8 mouse cellular contexts compared by ENCODE assay signal in the genomic region with DNA sequence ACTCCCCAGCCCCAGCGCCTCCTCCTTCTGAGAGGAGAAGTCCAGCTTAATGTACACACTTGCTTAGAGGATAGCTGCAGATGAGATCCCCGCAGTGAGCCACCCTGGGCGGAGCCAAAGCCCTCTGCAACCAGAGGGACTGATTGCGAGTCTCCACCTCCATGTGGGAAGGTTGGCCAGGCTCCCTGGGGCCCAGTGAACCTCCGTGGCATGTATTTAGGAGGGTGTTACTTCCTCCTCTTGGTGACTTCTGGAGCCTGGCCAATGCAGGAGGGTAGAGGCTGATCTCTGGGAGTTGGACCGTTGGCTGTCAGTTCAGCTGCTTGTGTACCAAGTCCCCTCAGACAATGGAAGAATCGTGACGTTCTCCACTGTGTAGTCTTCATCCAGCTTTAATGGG.
DNase-seq lines count a peak whose midpoint lies in the region; ATAC-seq and TF ChIP-seq lines count a peak whose summit lies in the region.

No protein-coding gene starts in this region.

- peak overlapping the region; percentile 53; the same call in 1 of the 2 replicates for H3K27ac ChIP-seq in hindbrain, embryonic 10.5 days
- H3K27ac ChIP-seq in hindbrain, embryonic 12.5 days: no peak overlapping the region
- H3K27ac ChIP-seq in kidney, postnatal 0 days: no peak overlapping the region
- H3K27ac ChIP-seq in cerebellum, adult 2 months (ENCODE audit: insufficient read depth, low read length): no peak overlapping the region

- no peak for ATAC-seq in hindbrain, embryonic 12.5 days (ENCODE audit: low FRiP score)
- ATAC-seq in common myeloid progenitor, adult 5-6 weeks (replicated peaks; ENCODE audit: low read depth, poor library complexity, severe bottlenecking): peak; percentile 85
- ATAC-seq in kidney, postnatal 0 days (replicated peaks; ENCODE audit: low FRiP score, low read depth): 0 out of 2 replicates have a peak, but pooled peaks have one; percentile 8

- peaks cover 45% of the 10 kb centered on the region for H3K36me3 ChIP-seq in hindbrain, embryonic 10.5 days
- peaks cover 4% of the 10 kb centered on the region; the same call in 1 of the 2 replicates for H3K36me3 ChIP-seq in hindbrain, embryonic 12.5 days
- no peaks in the 10 kb centered on the region for H3K36me3 ChIP-seq in kidney, postnatal 0 days (ENCODE audit: insufficient read depth, low read length)
- peaks cover 81% of the 10 kb centered on the region for H3K36me3 ChIP-seq in megakaryocyte, embryonic 14.5 days (replicated peaks; ENCODE audit: low read length)

- DNase-seq in hindbrain, embryonic 10.5 days (ENCODE audit: low spot score): no peak
- DNase-seq in kidney, postnatal 0 days (ENCODE audit: low spot score): no peak
- no peak for DNase-seq in thymus, postnatal 10 days (ENCODE audit: low spot score in 2 of 2)
- DNase-seq in gastrocnemius, adult 8-10 months (ENCODE audit: low spot score in 2 of 2): no peak
- DNase-seq in cerebellum, adult 2 months: no peak

- H3K9me3 ChIP-seq in hindbrain, embryonic 10.5 days: no peaks in the 10 kb centered on the region
- no peaks in the 10 kb centered on the region for H3K9me3 ChIP-seq in hindbrain, embryonic 12.5 days (replicated peaks)
- H3K9me3 ChIP-seq in kidney, postnatal 0 days (replicated peaks; ENCODE audit: low read length): no peaks in the 10 kb centered on the region
- H3K9me3 ChIP-seq in megakaryocyte, embryonic 14.5 days: no peaks in the 10 kb centered on the region

- 75% methylated on average over 8 of the region's 8 CpGs for WGBS in hindbrain, embryonic 10.5 days
- 69% methylated on average over 8 of the region's 8 CpGs for WGBS in hindbrain, embryonic 12.5 days
- 44% methylated on average over 8 of the region's 8 CpGs for WGBS in kidney, postnatal 0 days
- WGBS in cerebellum, adult 2 months: 54% methylated on average over 8 of the region's 8 CpGs

- no peak for TF ChIP-seq POLR2A in cerebellum, adult 2 months (IDR thresholded peaks at IDR 0.05; ENCODE audit: borderline replicate concordance, insufficient read depth, low read length)

- no peak overlapping the region for H3K4me3 ChIP-seq in hindbrain, embryonic 10.5 days
- no peak overlapping the region for H3K4me3 ChIP-seq in hindbrain, embryonic 12.5 days
- no peak overlapping the region for H3K4me3 ChIP-seq in kidney, postnatal 0 days (replicated peaks; ENCODE audit: low read depth, low read length)
- H3K4me3 ChIP-seq in megakaryocyte, embryonic 14.5 days (replicated peaks): peak overlapping the region; percentile 82
- no peak overlapping the region for H3K4me3 ChIP-seq in cerebellum, adult 2 months (replicated peaks; ENCODE audit: insufficient read depth, low read depth, low read length)

- no peak overlapping the region for H3K4me2 ChIP-seq in hindbrain, embryonic 12.5 days (replicated peaks)
- no peak overlapping the region for H3K4me2 ChIP-seq in kidney, postnatal 0 days (ENCODE audit: low read length)

- H3K27me3 ChIP-seq in hindbrain, embryonic 10.5 days (ENCODE audit: insufficient read depth, poor library complexity, severe bottlenecking): no peaks in the 10 kb centered on the region
- no peaks in the 10 kb centered on the region for H3K27me3 ChIP-seq in hindbrain, embryonic 12.5 days
- H3K27me3 ChIP-seq in kidney, postnatal 0 days (ENCODE audit: insufficient read depth, low read length): no peaks in the 10 kb centered on the region
- H3K27me3 ChIP-seq in megakaryocyte, embryonic 14.5 days (replicated peaks): no peaks in the 10 kb centered on the region
- no peaks in the 10 kb centered on the region for H3K27me3 ChIP-seq in cerebellum, adult 2 months (ENCODE audit: control insufficient read depth, insufficient read depth, low read length)

- TF ChIP-seq CTCF in kidney, postnatal 0 days (IDR thresholded peaks at IDR 0.05; ENCODE audit: low read depth): no peak
- TF ChIP-seq CTCF in cerebellum, adult 2 months (IDR thresholded peaks at IDR 0.05; ENCODE audit: borderline replicate concordance, insufficient read depth, low read depth, low read length): no peak

- H3K9ac ChIP-seq in hindbrain, embryonic 12.5 days: no peak overlapping the region
- H3K9ac ChIP-seq in kidney, postnatal 0 days (ENCODE audit: low read depth, low read length): no peak overlapping the region

- peaks cover 88% of the 10 kb centered on the region for H3K4me1 ChIP-seq in hindbrain, embryonic 10.5 days (replicated peaks)
- H3K4me1 ChIP-seq in hindbrain, embryonic 12.5 days: peaks cover 78% of the 10 kb centered on the region
- H3K4me1 ChIP-seq in kidney, postnatal 0 days (replicated peaks; ENCODE audit: insufficient read depth, low read length): peaks cover 29% of the 10 kb centered on the region
- peaks cover 98% of the 10 kb centered on the region for H3K4me1 ChIP-seq in megakaryocyte, embryonic 14.5 days
- H3K4me1 ChIP-seq in cerebellum, adult 2 months (ENCODE audit: control insufficient read depth, insufficient read depth, low read length): no peaks in the 10 kb centered on the region
